ENCODE assay signal across 16 mouse cellular contexts in genomic region chr9:47125517-47125916, GRCm38 (mm10).
DNase-seq lines count a peak whose midpoint lies in the region; ATAC-seq and TF ChIP-seq lines count a peak whose summit lies in the region.
"Had no signal": no experiment of that assay in that cellular context is flagged by ENCODE, and none has a peak within 500 bp of the region (broad histone marks: within the 10 kb centered on the region; RNA-seq: fewer than 3 reads in every experiment).

No protein-coding gene starts in this region.

- no peaks in the 10 kb centered on the region for H3K36me3 ChIP-seq in liver, embryonic 11.5 days (ENCODE audit: control insufficient read depth, insufficient read depth, low read length)
- H3K36me3 ChIP-seq: embryonic facial prominence, embryonic 10.5 days; hindbrain, embryonic 10.5 days; neural tube, embryonic 13.5 days; stomach, embryonic 15.5 days had no signal

- no peak for DNase-seq in frontal cortex, postnatal 14 days (ENCODE audit: low spot score in 2 of 2)
- peak; percentile 39 to 65 for DNase-seq in cerebellum, adult 2 months
- peak; percentile 11 to 62 for DNase-seq in left cerebral cortex, adult 9 months (ENCODE audit: low spot score in 2 of 2)
- DNase-seq in right cerebral cortex, postnatal 25 days, result peak; percentile 32
- no peak for DNase-seq in urinary bladder, postnatal 25 days (ENCODE audit: low spot score)
- no peak for DNase-seq in liver, embryonic 11.5 days (ENCODE audit: low spot score)
- DNase-seq: spleen, adult 18-20 months; thymus, postnatal 14 days had no signal

- H3K27me3 ChIP-seq in cerebellum, adult 2 months (ENCODE audit: control insufficient read depth, insufficient read depth, low read length), result no peaks in the 10 kb centered on the region
- no peaks in the 10 kb centered on the region for H3K27me3 ChIP-seq in liver, embryonic 11.5 days (replicated peaks; ENCODE audit: control insufficient read depth, insufficient read depth, low read length)
- H3K27me3 ChIP-seq: CH12.LX; forebrain, embryonic 13.5 days; neural tube, embryonic 13.5 days; stomach, embryonic 15.5 days had no signal

- 25% methylated on average over 3 of the region's 3 CpGs for WGBS in cerebellum, adult 2 months
- 70% methylated on average over 3 of the region's 3 CpGs for WGBS in liver, embryonic 11.5 days

- peak; percentile 67; the same call in 1 of the 2 replicates for ATAC-seq in frontal cortex, adult (ENCODE audit: low TSS enrichment)
- ATAC-seq in liver, embryonic 11.5 days (replicated peaks; ENCODE audit: low FRiP score), result no peak
- ATAC-seq: forebrain, embryonic 13.5 days; liver, postnatal 0 days had no signal

- H3K4me2 ChIP-seq in liver, embryonic 11.5 days, result no peak overlapping the region
- H3K4me2 ChIP-seq: forebrain, embryonic 13.5 days; neural tube, embryonic 13.5 days; stomach, embryonic 15.5 days had no signal

- no peak for TF ChIP-seq CTCF in cerebellum, adult 2 months (IDR thresholded peaks at IDR 0.05; ENCODE audit: borderline replicate concordance, insufficient read depth, low read depth, low read length)

- H3K9ac ChIP-seq in liver, embryonic 11.5 days (ENCODE audit: low read depth, low read length), result no peak overlapping the region
- H3K9ac ChIP-seq: forebrain, embryonic 13.5 days; liver, postnatal 0 days; neural tube, embryonic 13.5 days; stomach, embryonic 15.5 days had no signal

- H3K4me1 ChIP-seq in cerebellum, adult 2 months (ENCODE audit: control insufficient read depth, insufficient read depth, low read length), result peaks cover 10% of the 10 kb centered on the region
- no peaks in the 10 kb centered on the region for H3K4me1 ChIP-seq in liver, embryonic 11.5 days (replicated peaks; ENCODE audit: control insufficient read depth, insufficient read depth, low read length)
- H3K4me1 ChIP-seq: embryonic facial prominence, embryonic 10.5 days; hindbrain, embryonic 10.5 days; neural tube, embryonic 13.5 days; stomach, embryonic 15.5 days had no signal

- TF ChIP-seq POLR2A in cerebellum, adult 2 months (IDR thresholded peaks at IDR 0.05; ENCODE audit: borderline replicate concordance, insufficient read depth, low read length), result no peak

- no peak overlapping the region for H3K4me3 ChIP-seq in cerebellum, adult 2 months (replicated peaks; ENCODE audit: insufficient read depth, low read depth, low read length)
- no peak overlapping the region for H3K4me3 ChIP-seq in liver, embryonic 11.5 days (ENCODE audit: low read depth, low read length)
- H3K4me3 ChIP-seq: embryonic facial prominence, embryonic 10.5 days; forebrain, embryonic 13.5 days; hindbrain, embryonic 10.5 days; neural tube, embryonic 13.5 days; stomach, embryonic 15.5 days had no signal

- no peaks in the 10 kb centered on the region for H3K9me3 ChIP-seq in liver, embryonic 11.5 days (ENCODE audit: control insufficient read depth, low read length)
- H3K9me3 ChIP-seq: embryonic facial prominence, embryonic 10.5 days; forebrain, embryonic 13.5 days; hindbrain, embryonic 10.5 days; neural tube, embryonic 13.5 days; stomach, embryonic 15.5 days had no signal

- no peak overlapping the region for H3K27ac ChIP-seq in cerebellum, adult 2 months (ENCODE audit: insufficient read depth, low read length)
- no peak overlapping the region for H3K27ac ChIP-seq in liver, embryonic 11.5 days (ENCODE audit: low read depth, low read length)
- H3K27ac ChIP-seq: embryonic facial prominence, embryonic 10.5 days; forebrain, embryonic 13.5 days; hindbrain, embryonic 10.5 days; neural tube, embryonic 13.5 days; stomach, embryonic 15.5 days had no signal

Comparison
In these comparisons a context has a peak if more than half of its experiments do, and no peak if none do; other contexts are left out.
1. DNase-seq: peak in cerebellum, adult 2 months (2 of 2), left cerebral cortex, adult 9 months (2 of 2) and right cerebral cortex, postnatal 25 days (single experiment); none in frontal cortex, postnatal 14 days (0 of 2), urinary bladder, postnatal 25 days (single experiment) and liver, embryonic 11.5 days (single experiment).